In genomic region chr6:83774781-83775563, GRCm38 (mm10) we compare ENCODE assay signal across 8 mouse cellular contexts. TPM values are rescaled to one million over a fixed set of nuclear protein-coding genes. Genes with fewer than 3 reads are reported as not detected.
DNase-seq lines count a peak whose midpoint lies in the region; ATAC-seq lines count a peak whose summit lies in the region.

No protein-coding gene starts in this region.

- H3K27me3 ChIP-seq in intestine, embryonic 14.5 days (replicated peaks; ENCODE audit: control insufficient read depth, insufficient read depth, low read length) = no peaks in the 10 kb centered on the region
- H3K27me3 ChIP-seq in megakaryocyte, embryonic 14.5 days (replicated peaks) = peaks cover 8% of the 10 kb centered on the region

- peak overlapping the region; percentile 84 for H3K4me3 ChIP-seq in intestine, embryonic 14.5 days (ENCODE audit: low read depth, low read length)
- H3K4me3 ChIP-seq in megakaryocyte, embryonic 14.5 days (replicated peaks) = peak overlapping the region; percentile 98

- H3K9ac ChIP-seq in intestine, embryonic 14.5 days (ENCODE audit: low read length) = peak overlapping the region; percentile 89

- 0 out of 2 replicates have a peak, but pooled peaks have one; percentile 10 for ATAC-seq in erythroid progenitor cell, adult 5-6 weeks (replicated peaks; ENCODE audit: low FRiP score, poor library complexity, severe bottlenecking)
- ATAC-seq in intestine, embryonic 14.5 days (replicated peaks; ENCODE audit: low FRiP score, low TSS enrichment, low read depth) = peak; percentile 47

- peak overlapping the region; percentile 79 for H3K27ac ChIP-seq in intestine, embryonic 14.5 days (ENCODE audit: low read depth)

- WGBS in intestine, embryonic 14.5 days = 2% methylated on average over 14 of the region's 14 CpGs

- H3K4me1 ChIP-seq in intestine, embryonic 14.5 days (replicated peaks; ENCODE audit: control insufficient read depth, insufficient read depth, low read length) = peaks cover 12% of the 10 kb centered on the region
- peaks cover 45% of the 10 kb centered on the region for H3K4me1 ChIP-seq in megakaryocyte, embryonic 14.5 days

- peaks cover 32% of the 10 kb centered on the region for H3K36me3 ChIP-seq in intestine, embryonic 14.5 days (ENCODE audit: control insufficient read depth, insufficient read depth, low read length)
- H3K36me3 ChIP-seq in megakaryocyte, embryonic 14.5 days (replicated peaks; ENCODE audit: low read length) = peaks cover 41% of the 10 kb centered on the region

- peak overlapping the region; percentile 78 for H3K4me2 ChIP-seq in intestine, embryonic 14.5 days (ENCODE audit: low read length)

- H3K9me3 ChIP-seq in intestine, embryonic 14.5 days (ENCODE audit: control insufficient read depth, low read length) = no peaks in the 10 kb centered on the region
- H3K9me3 ChIP-seq in megakaryocyte, embryonic 14.5 days = peaks cover 4% of the 10 kb centered on the region; the same call in 1 of the 2 replicates

- DNase-seq in heart, adult 18-20 months = peak; percentile 20 to 30
- no peak for DNase-seq in heart, postnatal 36 days
- peak; percentile 51 for DNase-seq in R1 (ENCODE audit: low read depth, low spot score)
- peak; percentile 76 for DNase-seq in intestine, embryonic 14.5 days (ENCODE audit: low spot score)
- DNase-seq in thymus, postnatal 36 days = peak; percentile 49 to 52
- no peak for DNase-seq in gastrocnemius, postnatal 25 days

- intact Hi-C loops in heart, postnatal 36 days (cut with DNase I) = loop anchor here (1.0 kb wide), 1 partner anchor 20 kb away; no protein-coding TSS in a partner anchor

RNA-seq across cellular contexts. Expression of gene Tex261, which starts 0.6 kb away (rescaled TPM):
- total RNA-seq in heart, adult 18-20 months (2021) = 100 to 1,000 TPM in 1 of 2 experiments, 10 to 100 TPM in 1; 82.1 to 106 TPM
- total RNA-seq in heart, postnatal 36 days (2021) = 10 to 100 TPM; 83.1 to 86.0 TPM
- total RNA-seq in erythroid progenitor cell, adult 5-6 weeks (2015; ENCODE audit: low replicate concordance) = 18.9 and 21.3 TPM in 2 replicates
- 13.2 and 15.1 TPM in 2 replicates for total RNA-seq in erythroid progenitor cell, adult 5-6 weeks (2017; ENCODE audit: low replicate concordance)
- 71.1 and 79.3 TPM in 2 replicates for polyA plus RNA-seq in intestine, embryonic 14.5 days (2014; fragmentation: Nextera tagmentation; extraction: Ambion mirVana)
- polyA plus RNA-seq in megakaryocyte, embryonic 14.5 days (2012; ENCODE audit: insufficient read depth, low replicate concordance) = 14.8 and 27.4 TPM in 2 replicates
- total RNA-seq in gastrocnemius, postnatal 25 days (2021) = 10 to 100 TPM; 47.2 to 49.5 TPM

RNA-seq across cellular contexts. Expression of gene Ankrd53, which starts 12.5 kb away (rescaled TPM):
- not detected for total RNA-seq in heart, adult 18-20 months (2021)
- total RNA-seq in heart, postnatal 36 days (2021) = not detected
- not detected in 2 replicates for total RNA-seq in erythroid progenitor cell, adult 5-6 weeks (2015; ENCODE audit: low replicate concordance)
- not detected in 2 replicates for total RNA-seq in erythroid progenitor cell, adult 5-6 weeks (2017; ENCODE audit: low replicate concordance)
- polyA plus RNA-seq in intestine, embryonic 14.5 days (2014; fragmentation: Nextera tagmentation; extraction: Ambion mirVana) = not detected in 2 replicates
- not detected in 2 replicates for polyA plus RNA-seq in megakaryocyte, embryonic 14.5 days (2012; ENCODE audit: insufficient read depth, low replicate concordance)
- not detected for total RNA-seq in gastrocnemius, postnatal 25 days (2021)

RNA-seq across cellular contexts. Expression of gene Nagk, which starts 19.8 kb away (rescaled TPM):
- total RNA-seq in heart, adult 18-20 months (2021) = 10 to 100 TPM; 21.4 to 22.7 TPM
- 10 to 100 TPM; 19.7 to 20.6 TPM for total RNA-seq in heart, postnatal 36 days (2021)
- total RNA-seq in erythroid progenitor cell, adult 5-6 weeks (2015; ENCODE audit: low replicate concordance) = 4.3 and 5.0 TPM in 2 replicates
- 3.6 and 4.1 TPM in 2 replicates for total RNA-seq in erythroid progenitor cell, adult 5-6 weeks (2017; ENCODE audit: low replicate concordance)
- polyA plus RNA-seq in intestine, embryonic 14.5 days (2014; fragmentation: Nextera tagmentation; extraction: Ambion mirVana) = 59.9 and 69.9 TPM in 2 replicates
- polyA plus RNA-seq in megakaryocyte, embryonic 14.5 days (2012; ENCODE audit: insufficient read depth, low replicate concordance) = 8.1 TPM in 1 of 2 replicates, not detected in the other
- total RNA-seq in gastrocnemius, postnatal 25 days (2021) = 1 to 10 TPM; 3.8 to 6.6 TPM

RNA-seq across cellular contexts. Expression of gene Atp6v1b1, which starts 32.2 kb away (rescaled TPM):
- total RNA-seq in heart, adult 18-20 months (2021) = under 1 TPM in 1 of 2 experiments, not detected in 1; 0.77 TPM
- total RNA-seq in heart, postnatal 36 days (2021) = not detected
- total RNA-seq in erythroid progenitor cell, adult 5-6 weeks (2015; ENCODE audit: low replicate concordance) = not detected in 2 replicates
- not detected in 2 replicates for total RNA-seq in erythroid progenitor cell, adult 5-6 weeks (2017; ENCODE audit: low replicate concordance)
- not detected in 2 replicates for polyA plus RNA-seq in intestine, embryonic 14.5 days (2014; fragmentation: Nextera tagmentation; extraction: Ambion mirVana)
- polyA plus RNA-seq in megakaryocyte, embryonic 14.5 days (2012; ENCODE audit: insufficient read depth, low replicate concordance) = not detected in 2 replicates
- not detected for total RNA-seq in gastrocnemius, postnatal 25 days (2021)

RNA-seq across cellular contexts. Expression of gene Paip2b, which starts 56.6 kb away (rescaled TPM):
- total RNA-seq in heart, adult 18-20 months (2021) = 10 to 100 TPM; 46.4 to 48.3 TPM
- 10 to 100 TPM; 42.7 to 44.8 TPM for total RNA-seq in heart, postnatal 36 days (2021)
- total RNA-seq in erythroid progenitor cell, adult 5-6 weeks (2015; ENCODE audit: low replicate concordance) = 4.7 and 8.8 TPM in 2 replicates
- total RNA-seq in erythroid progenitor cell, adult 5-6 weeks (2017; ENCODE audit: low replicate concordance) = 5.7 and 7.2 TPM in 2 replicates
- polyA plus RNA-seq in intestine, embryonic 14.5 days (2014; fragmentation: Nextera tagmentation; extraction: Ambion mirVana) = 16.8 and 17.8 TPM in 2 replicates
- 4.1 TPM in 1 of 2 replicates, not detected in the other for polyA plus RNA-seq in megakaryocyte, embryonic 14.5 days (2012; ENCODE audit: insufficient read depth, low replicate concordance)
- 10 to 100 TPM; 62.8 to 68.1 TPM for total RNA-seq in gastrocnemius, postnatal 25 days (2021)

Comparison
In these comparisons a context has a peak if more than half of its experiments do, and no peak if none do; other contexts are left out.
1. DNase-seq: peak in heart, adult 18-20 months (2 of 2), R1 (single experiment), intestine, embryonic 14.5 days (single experiment) and thymus, postnatal 36 days (2 of 2); none in heart, postnatal 36 days (0 of 2) and gastrocnemius, postnatal 25 days (single experiment).